In genomic region chr19:31763246-31763821, GRCm38 (mm10) we compare ENCODE assay signal across 7 mouse cellular contexts. TPM values are rescaled to one million over a fixed set of nuclear protein-coding genes. Genes with fewer than 3 reads are reported as not detected.
A peak's percentile ranks its signal among the peaks of the same experiment; 100 is the strongest.
DNase-seq lines count a peak whose midpoint lies in the region; ATAC-seq and TF ChIP-seq lines count a peak whose summit lies in the region.

No protein-coding gene starts in this region.

- no peak for ATAC-seq in embryonic facial prominence, embryonic 15.5 days (ENCODE audit: insufficient number of reproducible peaks, low FRiP score, low TSS enrichment, low read depth)
- ATAC-seq in hindbrain, embryonic 16.5 days = 0 out of 2 replicates have a peak, but pooled peaks have one; percentile 18
- no peak for ATAC-seq in megakaryocyte progenitor cell, adult 5-6 weeks (replicated peaks; ENCODE audit: poor library complexity)

- H3K4me3 ChIP-seq in brown adipose tissue, adult 24 weeks (ENCODE audit: insufficient read depth, low read depth, low read length) = peak overlapping the region; percentile 54
- peak overlapping the region; percentile 62 for H3K4me3 ChIP-seq in embryonic facial prominence, embryonic 15.5 days (replicated peaks)
- H3K4me3 ChIP-seq in hindbrain, embryonic 16.5 days (ENCODE audit: low read length) = peak overlapping the region; percentile 58
- peak overlapping the region; percentile 71 for H3K4me3 ChIP-seq in midbrain, embryonic 10.5 days
- H3K4me3 ChIP-seq in cerebellum, adult 2 months (replicated peaks; ENCODE audit: insufficient read depth, low read depth, low read length) = no peak overlapping the region

- WGBS in embryonic facial prominence, embryonic 15.5 days = 18% methylated on average over 20 of the region's 20 CpGs
- WGBS in hindbrain, embryonic 16.5 days = 6% methylated on average over 20 of the region's 20 CpGs
- WGBS in midbrain, embryonic 10.5 days = 3% methylated on average over 20 of the region's 20 CpGs
- 38% methylated on average over 20 of the region's 20 CpGs for WGBS in cerebellum, adult 2 months

- no peaks in the 10 kb centered on the region for H3K4me1 ChIP-seq in brown adipose tissue, adult 24 weeks (ENCODE audit: control insufficient read depth, insufficient read depth, insufficient read length, low read length)
- peaks cover 30% of the 10 kb centered on the region for H3K4me1 ChIP-seq in embryonic facial prominence, embryonic 15.5 days
- peaks cover 27% of the 10 kb centered on the region for H3K4me1 ChIP-seq in hindbrain, embryonic 16.5 days (ENCODE audit: control insufficient read depth, insufficient read depth, low read depth, low read length)
- H3K4me1 ChIP-seq in midbrain, embryonic 10.5 days = peaks cover 39% of the 10 kb centered on the region
- no peaks in the 10 kb centered on the region for H3K4me1 ChIP-seq in cerebellum, adult 2 months (ENCODE audit: control insufficient read depth, insufficient read depth, low read length)

- H3K9me3 ChIP-seq in embryonic facial prominence, embryonic 15.5 days (replicated peaks) = no peaks in the 10 kb centered on the region
- H3K9me3 ChIP-seq in hindbrain, embryonic 16.5 days (ENCODE audit: control insufficient read depth, low read length) = no peaks in the 10 kb centered on the region
- no peaks in the 10 kb centered on the region for H3K9me3 ChIP-seq in midbrain, embryonic 10.5 days (replicated peaks)

- no peaks in the 10 kb centered on the region for H3K36me3 ChIP-seq in embryonic facial prominence, embryonic 15.5 days
- no peaks in the 10 kb centered on the region for H3K36me3 ChIP-seq in hindbrain, embryonic 16.5 days (ENCODE audit: control insufficient read depth, insufficient read depth, low read length)
- H3K36me3 ChIP-seq in midbrain, embryonic 10.5 days = no peaks in the 10 kb centered on the region

- 0 out of 2 replicates have a peak overlapping the region, but pooled peaks have one; percentile 6 for H3K27ac ChIP-seq in brown adipose tissue, adult 24 weeks (replicated peaks; ENCODE audit: low read depth, low read length)
- no peak overlapping the region for H3K27ac ChIP-seq in embryonic facial prominence, embryonic 15.5 days (replicated peaks)
- no peak overlapping the region for H3K27ac ChIP-seq in hindbrain, embryonic 16.5 days (ENCODE audit: low read depth, low read length)
- peak overlapping the region; percentile 76 for H3K27ac ChIP-seq in midbrain, embryonic 10.5 days (replicated peaks)
- H3K27ac ChIP-seq in cerebellum, adult 2 months (ENCODE audit: insufficient read depth, low read length) = no peak overlapping the region

- no peak for TF ChIP-seq CTCF in cerebellum, adult 2 months (IDR thresholded peaks at IDR 0.05; ENCODE audit: borderline replicate concordance, insufficient read depth, low read depth, low read length)

- DNase-seq in midbrain, embryonic 10.5 days (ENCODE audit: low spot score) = no peak
- no peak for DNase-seq in ovary, postnatal 14 days (ENCODE audit: low spot score)
- no peak for DNase-seq in cerebellum, adult 2 months

- no peak for TF ChIP-seq POLR2A in cerebellum, adult 2 months (IDR thresholded peaks at IDR 0.05; ENCODE audit: borderline replicate concordance, insufficient read depth, low read length)

- H3K27me3 ChIP-seq in embryonic facial prominence, embryonic 15.5 days = peaks cover 23% of the 10 kb centered on the region
- peaks cover 11% of the 10 kb centered on the region; the same call in 1 of the 2 replicates for H3K27me3 ChIP-seq in hindbrain, embryonic 16.5 days (replicated peaks; ENCODE audit: control insufficient read depth, insufficient read depth, low read length)
- peaks cover 56% of the 10 kb centered on the region for H3K27me3 ChIP-seq in midbrain, embryonic 10.5 days (ENCODE audit: low read depth, poor library complexity, severe bottlenecking)
- peaks cover 5% of the 10 kb centered on the region; the same call in 1 of the 2 replicates for H3K27me3 ChIP-seq in cerebellum, adult 2 months (ENCODE audit: control insufficient read depth, insufficient read depth, low read length)

- H3K9ac ChIP-seq in embryonic facial prominence, embryonic 15.5 days = 0 out of 2 replicates have a peak overlapping the region, but pooled peaks have one; percentile 18
- peak overlapping the region; percentile 11; the same call in 1 of the 2 replicates for H3K9ac ChIP-seq in hindbrain, embryonic 16.5 days (ENCODE audit: low read depth, low read length)

- peak overlapping the region; percentile 98 for H3K4me2 ChIP-seq in embryonic facial prominence, embryonic 15.5 days (replicated peaks)
- peak overlapping the region; percentile 99 for H3K4me2 ChIP-seq in hindbrain, embryonic 16.5 days (ENCODE audit: low read length)

RNA-seq across cellular contexts. Expression of gene Prkg1, which starts 1.5 kb away (rescaled TPM):
- polyA plus RNA-seq in brown adipose tissue, adult 24 weeks (2012; ENCODE audit: insufficient read depth, insufficient read length, missing spikeins) = 1.3 and 2.1 TPM in 2 replicates
- polyA plus RNA-seq in embryonic facial prominence, embryonic 15.5 days (2015; fragmentation: Nextera tagmentation; extraction: Ambion mirVana) = 9.6 and 11.4 TPM in 2 replicates
- 4.8 and 5.1 TPM in 2 replicates for polyA plus RNA-seq in hindbrain, embryonic 16.5 days (2015; fragmentation: Nextera tagmentation; extraction: Ambion mirVana)
- polyA plus RNA-seq in midbrain, embryonic 10.5 days (2016; fragmentation: Nextera tagmentation; extraction: Ambion mirVana) = 3.2 and 5.4 TPM in 2 replicates
- total RNA-seq in megakaryocyte progenitor cell, adult 5-6 weeks (2015) = 0.54 and 1.1 TPM in 2 replicates
- 0.75 and 1.4 TPM in 2 replicates for total RNA-seq in megakaryocyte progenitor cell, adult 5-6 weeks (2017)
- 7.3 and 9.5 TPM in 2 replicates for polyA plus RNA-seq in cerebellum, adult 2 months (2012; rRNA removed)

Comparison
In these comparisons a context has a peak if more than half of its experiments do, and no peak if none do; other contexts are left out.
1. H3K27ac ChIP-seq: peak in brown adipose tissue, adult 24 weeks (single experiment) and midbrain, embryonic 10.5 days (single experiment); none in embryonic facial prominence, embryonic 15.5 days (single experiment), hindbrain, embryonic 16.5 days (single experiment) and cerebellum, adult 2 months (single experiment).